Mouse (Mus musculus) CH12.LX (cell line): Measurements from ENCODE around the gene Foxa3. TPM values are rescaled to one million over a fixed set of nuclear protein-coding genes. Genes with fewer than 3 reads are reported as not detected.

ENCODE experiments used
- DNase-seq: peaks from one replicate; pipeline ENCODE4 v3.0.0-alpha.2; 2013; ENCODE audit errors: extremely low read depth
- H3K27ac ChIP-seq: 2 replicates; pipeline ENCODE4 v1.5.1; 2012; ENCODE audit warnings: low read depth, mild to moderate bottlenecking, control low read depth, moderate library complexity; ENCODE audit not compliant: insufficient read depth
- H3K27me3 ChIP-seq: replicated peaks from 2 replicates; pipeline ENCODE3; 2012; ENCODE audit warnings: inconsistent platforms
- H3K36me3 ChIP-seq, 2 experiments: replicated peaks in 1 of 2; 2 replicates each; pipeline versions ENCODE3 to v1.6.1; 2012; ENCODE audit warnings: inconsistent platforms in 1 of 2, low read length in 1 of 2, mild to moderate bottlenecking in 1 of 2, mixed read lengths in 1 of 2, moderate library complexity in 1 of 2; ENCODE audit not compliant: control insufficient read depth in 1 of 2, insufficient read depth in 1 of 2
- H3K4me1 ChIP-seq, 2 experiments: 2 replicates each; pipeline ENCODE4 v1.6.1; 2012; ENCODE audit warnings: inconsistent platforms in 1 of 2, moderate library complexity in 1 of 2; ENCODE audit not compliant: insufficient read depth in 2 of 2, control insufficient read depth in 1 of 2
- H3K4me2 ChIP-seq: 2 replicates; pipeline ENCODE4 v1.6.1; 2012; ENCODE audit warnings: low read depth, mild to moderate bottlenecking, control low read depth; ENCODE audit not compliant: poor library complexity, insufficient read depth, severe bottlenecking
- H3K4me3 ChIP-seq, 3 experiments: fragments of 150-350 bp in 1 of 3; sonication (generic) in 1 of 3; replicated peaks in 1 of 3; 2 replicates each; pipeline versions ENCODE3 to v1.5.1; 2011 to 2012; ENCODE audit warnings: low read depth in 2 of 3, low read length in 2 of 3, mild to moderate bottlenecking in 2 of 3, moderate library complexity in 2 of 3, control low read depth in 1 of 3, improper control_type of control experiment in 1 of 3, inconsistent platforms in 1 of 3, mixed read lengths in 1 of 3; ENCODE audit not compliant: poor library complexity in 1 of 3
- H3K79me2 ChIP-seq: replicated peaks from 2 replicates; pipeline ENCODE4 v1.6.1; 2012; ENCODE audit warnings: mild to moderate bottlenecking, moderate library complexity; ENCODE audit not compliant: control insufficient read depth, poor library complexity, insufficient read depth, severe bottlenecking; ENCODE audit errors: extremely low read depth
- H3K9ac ChIP-seq: 2 replicates; pipeline ENCODE4 v1.6.1; 2012; ENCODE audit warnings: low read depth, mild to moderate bottlenecking, control low read depth, moderate library complexity; ENCODE audit not compliant: insufficient read depth
- H3K9me3 ChIP-seq: replicated peaks from 2 replicates; pipeline ENCODE3; 2012; ENCODE audit warnings: low read length, inconsistent platforms, mixed read lengths
- BHLHE40 ChIP-seq: IDR thresholded peaks from 2 replicates; pipeline ENCODE4 v1.6.1; 2011; ENCODE audit warnings: mild to moderate bottlenecking, low read depth, low read length, improper control_type of control experiment
- CHD1 ChIP-seq: IDR thresholded peaks from 2 replicates; pipeline ENCODE4 v1.6.1; 2012; ENCODE audit warnings: low read depth, low read length, improper control_type of control experiment, inconsistent platforms
- CHD2 ChIP-seq: IDR thresholded peaks from 2 replicates; pipeline ENCODE4 v1.6.1; 2011; ENCODE audit warnings: low read length, improper control_type of control experiment
- EP300 ChIP-seq: IDR thresholded peaks from 2 replicates; pipeline ENCODE4 v1.6.1; 2011; ENCODE audit warnings: low read length, improper control_type of control experiment
- ETS1 ChIP-seq: conservative IDR thresholded peaks from 2 replicates; pipeline ENCODE4 v1.6.1; 2012; ENCODE audit warnings: low read depth, mild to moderate bottlenecking, inconsistent platforms, low read length, improper control_type of control experiment, moderate library complexity
- HCFC1 ChIP-seq: IDR thresholded peaks from 2 replicates; pipeline ENCODE4 v1.6.1; 2012; ENCODE audit warnings: low read depth, mild to moderate bottlenecking, inconsistent platforms, low read length, improper control_type of control experiment
- JUN ChIP-seq: IDR thresholded peaks from 2 replicates; pipeline ENCODE4 v1.6.1; 2011; ENCODE audit warnings: low read depth, mild to moderate bottlenecking, low read length, improper control_type of control experiment, moderate library complexity; ENCODE audit not compliant: insufficient read depth
- KAT2A ChIP-seq: IDR thresholded peaks from 2 replicates; pipeline ENCODE4 v1.6.1; 2012; ENCODE audit warnings: low read length, improper control_type of control experiment, inconsistent platforms; ENCODE audit not compliant: insufficient replicate concordance
- MAFK ChIP-seq: IDR thresholded peaks from 2 replicates; pipeline ENCODE4 v1.6.1; 2011; ENCODE audit warnings: low read length, improper control_type of control experiment; ENCODE audit not compliant: insufficient replicate concordance
- MAZ ChIP-seq: IDR thresholded peaks from 2 replicates; pipeline ENCODE4 v1.6.1; 2012; ENCODE audit warnings: low read depth, mild to moderate bottlenecking, inconsistent platforms, low read length, improper control_type of control experiment, moderate library complexity
- MEF2A ChIP-seq: IDR thresholded peaks from 2 replicates; pipeline ENCODE4 v1.6.1; 2014; ENCODE audit warnings: low read depth, mild to moderate bottlenecking, inconsistent platforms, low read length, improper control_type of control experiment, borderline replicate concordance
- MXI1 ChIP-seq: IDR thresholded peaks from 2 replicates; pipeline ENCODE4 v1.6.1; 2011; ENCODE audit warnings: mild to moderate bottlenecking, low read depth, low read length, improper control_type of control experiment
- MYC ChIP-seq: IDR thresholded peaks from 2 replicates; pipeline ENCODE4 v1.6.1; 2011; ENCODE audit warnings: low read depth, mild to moderate bottlenecking, improper control_type of control experiment, low read length
- NELFE ChIP-seq: IDR thresholded peaks from 2 replicates; pipeline ENCODE4 v1.6.1; 2011; ENCODE audit warnings: low read depth, low read length, improper control_type of control experiment
- PAX5 ChIP-seq: IDR thresholded peaks from 2 replicates; pipeline ENCODE4 v1.6.1; 2012; ENCODE audit warnings: low read length, inconsistent platforms, mixed read lengths
- RCOR1 ChIP-seq: conservative IDR thresholded peaks from 2 replicates; pipeline ENCODE4 v1.6.1; 2012; ENCODE audit warnings: low read depth, mild to moderate bottlenecking, inconsistent platforms, low read length, improper control_type of control experiment
- SIN3A ChIP-seq: IDR thresholded peaks from 2 replicates; pipeline ENCODE4 v1.6.1; 2012; ENCODE audit warnings: low read length, improper control_type of control experiment, inconsistent platforms
- SMC3 ChIP-seq: IDR thresholded peaks from 2 replicates; pipeline ENCODE4 v1.6.1; 2011; ENCODE audit warnings: low read depth, low read length, improper control_type of control experiment
- TCF12 ChIP-seq: IDR thresholded peaks from 2 replicates; pipeline ENCODE4 v1.6.1; 2014; ENCODE audit warnings: low read depth, mild to moderate bottlenecking, inconsistent platforms, low read length, improper control_type of control experiment
- USF2 ChIP-seq: conservative IDR thresholded peaks from 2 replicates; pipeline ENCODE4 v1.6.1; 2011; ENCODE audit warnings: low read depth, low read length, improper control_type of control experiment
- ZC3H11A ChIP-seq: IDR thresholded peaks from 2 replicates; pipeline ENCODE4 v1.6.1; 2012; ENCODE audit warnings: low read depth, mild to moderate bottlenecking, inconsistent platforms, low read length, improper control_type of control experiment
- ZMIZ1 ChIP-seq: IDR thresholded peaks from 2 replicates; pipeline ENCODE4 v1.6.1; 2012; ENCODE audit warnings: low read depth, mild to moderate bottlenecking, inconsistent platforms, low read length, improper control_type of control experiment
- ZNF384 ChIP-seq: IDR thresholded peaks from 2 replicates; pipeline ENCODE4 v1.6.1; 2012; ENCODE audit warnings: low read depth, low read length, improper control_type of control experiment, inconsistent platforms
- dilution Hi-C: fragments of 300-500 bp; cut with MboI; formaldehyde crosslinking; loops from 2 replicates; pipeline ENCODE4 v1.14.3; 2020; ENCODE audit warnings: low sequenced_read_pairs; ENCODE audit not compliant: extremely low pct_unique_long_range_greater_than_20kb, extremely low pct_ligation_motif_present
- in situ Hi-C: fragments of 300-500 bp; cut with MboI; formaldehyde crosslinking; loops from 3 replicates; pipeline ENCODE4 v1.14.3; 2019; ENCODE audit warnings: low sequenced_read_pairs, low pct_ligation_motif_present, low pct_unique_long_range_greater_than_20kb, mixed read lengths
- polyA plus RNA-seq: library from polyadenylated mRNA; unstranded; fragments of >175 nt; gene quantifications from 2 replicates; pipeline ENCODE4 v1.2.1, GENCODE M21; 2012; ENCODE audit warnings: low read depth; ENCODE audit not compliant: insufficient read length
- total RNA-seq, 2 experiments: library from RNA; depleted of rRNA; stranded (reverse); fragments of 300-350 nt in 1 of 2; fragments of >200 nt in 1 of 2; gene quantifications; 2 replicates each; pipeline ENCODE4 v1.2.3; 2012 to 2014

The Foxa3 gene
- total and polyA plus RNA-seq, 3 experiments = 0.08 TPM; not detected in 2

- no peak for DNase-seq
- TF ChIP-seq NELFE = no peak
- TF ChIP-seq ZC3H11A = no peak
- TF ChIP-seq MXI1 = no peak
- no peak for TF ChIP-seq PAX5
- TF ChIP-seq SIN3A = no peak
- TF ChIP-seq HCFC1 = no peak
- TF ChIP-seq USF2 = no peak
- no peak for TF ChIP-seq MAFK
- no peak for TF ChIP-seq ZMIZ1
- TF ChIP-seq MAZ = no peak
- Histone ChIP-seq H3K36me3 (peaks cover 98% of the 10 kb centered on the region in 2 experiments), H3K4me3 (no peak overlapping the region), H3K79me2 (no peaks in the 10 kb centered on the region), H3K4me1 (peaks cover 0 to 12% of the 10 kb centered on the region in 2 experiments; a peak in 1 of 4 replicates), H3K27me3 (no peaks in the 10 kb centered on the region), H3K4me2 (no peak overlapping the region), H3K9ac (no peak overlapping the region), H3K27ac (no peak overlapping the region), H3K9me3 (no peaks in the 10 kb centered on the region)
- dilution Hi-C loops (no loop called here), in situ Hi-C loops (no loop called here)
Measured at GRCm38 (mm10) chr7:19046286-19047069, 23.1 kb upstream of the Foxa3 start.

- DNase-seq = no peak
- dilution Hi-C loops = no loop called here
- H3K9me3 ChIP-seq = no peaks in the 10 kb centered on the region
- H3K36me3 ChIP-seq = peaks cover 98 to 99% of the 10 kb centered on the region in 2 experiments
- no peak for TF ChIP-seq JUN
- TF ChIP-seq MAZ = no peak
- no peak for TF ChIP-seq PAX5
- TF ChIP-seq ZMIZ1 = no peak
- TF ChIP-seq MEF2A = no peak
- TF ChIP-seq ETS1 = no peak
- no peak for TF ChIP-seq MYC
- no peak for TF ChIP-seq RCOR1
- no peak for TF ChIP-seq TCF12
- TF ChIP-seq CHD1 = no peak
- TF ChIP-seq BHLHE40 = no peak
- TF ChIP-seq SIN3A = no peak
- no peak for TF ChIP-seq KAT2A
- TF ChIP-seq MAFK = no peak
- no peak for TF ChIP-seq EP300
- TF ChIP-seq ZNF384 = no peak
- no peak for TF ChIP-seq CHD2
- no peak for TF ChIP-seq SMC3
- no peak for TF ChIP-seq HCFC1
- in situ Hi-C loops = no loop called here
- no peaks in the 10 kb centered on the region for H3K27me3 ChIP-seq
- H3K9ac ChIP-seq = no peak overlapping the region
- no peak overlapping the region for H3K4me3 ChIP-seq
- H3K4me1 ChIP-seq = peaks cover 0 to 2% of the 10 kb centered on the region in 2 experiments; a peak in 1 of 4 replicates
- no peak overlapping the region for H3K4me2 ChIP-seq
- no peak overlapping the region for H3K27ac ChIP-seq
- H3K79me2 ChIP-seq = no peaks in the 10 kb centered on the region
Measured at GRCm38 (mm10) chr7:19044616-19045015, 21.3 kb upstream of the Foxa3 start.
